Mouse (Mus musculus): ENCODE data around the gene Gm17651. TPM values are rescaled to one million over a fixed set of nuclear protein-coding genes. Genes with fewer than 3 reads are reported as not detected.

Gm17651 gene
- total RNA-seq (2021): not detected

DNA sequence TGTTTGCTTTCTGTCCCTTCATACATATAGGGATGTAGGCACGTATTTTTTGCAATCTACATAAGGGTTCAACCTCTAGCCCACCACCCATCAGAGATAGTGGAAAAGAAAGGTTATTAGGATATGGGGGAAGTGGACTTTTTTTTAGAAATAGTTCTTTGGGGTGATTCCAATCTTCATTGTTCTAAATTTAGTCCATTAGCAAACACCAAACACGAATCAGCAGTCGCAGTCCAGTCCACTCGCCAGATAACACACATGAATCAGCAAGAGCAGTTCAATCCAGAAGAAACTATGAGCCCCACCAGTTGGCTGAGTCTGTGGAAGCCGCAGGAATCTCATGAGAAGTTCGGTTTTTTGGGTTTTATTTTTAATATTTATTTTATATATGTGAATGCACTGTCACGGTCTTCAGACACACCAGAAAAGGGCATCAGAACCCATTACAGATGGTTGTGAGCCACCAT is at the start of gene Gm17651:
TSS of gene Gm17651 (minus strand) at position 51 of the 467 bp plus-strand sequence.
- intact Hi-C loops (cut with DNase I): no loop called here
- no peak for DNase-seq

DNA sequence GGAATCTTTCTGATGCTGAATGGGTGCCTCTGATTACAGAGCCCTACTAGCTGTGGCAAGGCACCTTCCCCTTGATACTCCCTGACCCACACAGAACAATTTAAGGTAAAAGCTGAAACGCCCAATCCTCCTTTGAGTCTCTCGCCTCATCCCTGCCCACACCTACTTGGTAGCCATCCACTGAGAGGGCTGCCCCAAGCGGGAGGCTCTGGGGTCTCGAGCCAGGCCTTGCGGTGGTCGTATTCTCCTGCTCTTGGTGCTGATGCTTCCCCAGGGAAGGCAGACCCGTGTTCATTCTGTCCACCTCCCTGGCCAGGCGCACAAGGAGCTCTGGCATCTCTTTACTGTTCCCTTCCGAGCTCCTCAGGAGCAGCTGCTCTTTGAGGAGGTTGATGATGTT is 44.6 kb upstream of the Gm17651 start:
- DNase-seq: no peak

DNA sequence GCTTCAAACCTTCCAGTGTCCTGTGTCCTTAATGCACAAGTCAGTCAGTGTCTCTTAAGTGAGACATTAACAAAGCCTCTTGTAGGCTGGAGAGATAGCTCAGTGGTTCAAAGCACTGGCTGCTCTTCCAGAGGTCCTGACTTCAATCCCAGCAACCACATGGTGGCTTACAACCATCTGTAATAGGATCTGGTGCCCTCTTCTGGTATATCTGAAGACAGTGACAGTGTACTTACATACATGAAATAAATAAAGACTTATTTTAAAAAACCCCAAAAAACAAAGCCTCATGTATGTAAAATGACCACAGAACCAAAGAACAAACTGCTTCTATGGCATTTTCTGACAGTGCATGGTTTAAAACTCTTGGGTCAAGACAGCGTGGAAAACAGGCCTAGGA is 41.4 kb upstream of the Gm17651 start:
- intact Hi-C loops (cut with DNase I): no loop called here
- DNase-seq: no peak

More for the DNA sequence above, 44.6 kb upstream of the Gm17651 start:
- intact Hi-C loops (cut with DNase I): no loop called here

DNA sequence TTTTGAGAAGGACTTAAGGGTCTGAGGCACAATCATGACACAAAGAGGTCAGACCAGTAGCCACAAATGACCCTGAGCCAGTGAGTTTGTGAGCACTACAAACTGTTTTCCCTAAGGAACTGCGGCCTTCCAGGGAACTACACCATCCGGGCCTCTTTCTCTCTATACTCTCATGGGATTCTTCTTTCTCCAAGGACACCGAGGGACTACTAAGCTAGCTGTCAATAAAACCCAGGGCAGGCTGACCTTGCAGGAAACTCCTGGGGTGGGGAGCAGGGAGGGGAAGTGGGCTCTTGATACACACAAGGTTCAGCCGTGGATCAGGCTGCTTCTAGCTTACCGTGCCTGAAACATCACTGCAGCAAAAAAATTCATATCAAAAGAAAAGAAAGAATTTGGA is 36.4 kb upstream of the Gm17651 start:
- no peak for DNase-seq
- intact Hi-C loops (cut with DNase I): no loop called here

DNA sequence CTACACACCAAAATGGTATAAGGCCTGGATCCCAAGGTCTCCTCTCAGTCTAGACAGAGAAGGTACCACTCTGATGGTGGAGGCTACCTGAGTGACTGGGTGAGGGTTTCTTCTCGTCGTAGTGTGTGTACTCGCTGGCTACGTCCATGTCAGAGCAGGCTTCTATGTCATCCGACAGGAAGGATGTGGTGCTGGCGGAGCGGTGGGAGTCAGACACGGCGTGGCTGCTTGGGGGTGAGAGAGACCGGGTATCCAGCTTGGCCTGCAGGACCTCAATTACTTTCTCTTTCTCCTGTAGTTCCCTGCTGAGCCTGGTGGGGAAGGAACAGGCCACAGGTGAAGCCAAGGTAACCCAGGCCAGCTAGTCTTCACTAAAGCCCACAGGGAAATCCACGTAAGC is 35.6 kb upstream of the Gm17651 start:
- no peak for DNase-seq
- intact Hi-C loops (cut with DNase I): no loop called here

DNA sequence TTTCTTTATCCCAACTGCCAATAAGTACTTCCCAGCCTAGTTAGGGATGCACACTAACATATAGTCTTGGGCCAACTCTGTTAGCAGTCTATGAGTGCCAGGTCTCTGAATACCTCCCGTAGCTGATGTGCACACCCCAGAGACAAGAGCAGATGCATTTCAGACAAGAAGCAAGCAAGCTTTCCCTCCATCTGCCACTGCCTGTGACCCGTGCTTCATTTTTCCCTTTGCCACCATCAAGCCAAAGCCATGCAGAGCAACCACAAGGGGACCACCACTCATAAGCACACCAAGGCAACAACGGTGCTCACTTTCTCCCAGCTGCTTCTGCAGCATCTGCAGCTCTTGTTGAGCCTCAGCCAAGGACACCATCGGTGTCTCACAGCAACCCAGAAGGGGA is 32.1 kb upstream of the Gm17651 start:
- no peak for DNase-seq
- intact Hi-C loops (cut with DNase I): no loop called here

DNA sequence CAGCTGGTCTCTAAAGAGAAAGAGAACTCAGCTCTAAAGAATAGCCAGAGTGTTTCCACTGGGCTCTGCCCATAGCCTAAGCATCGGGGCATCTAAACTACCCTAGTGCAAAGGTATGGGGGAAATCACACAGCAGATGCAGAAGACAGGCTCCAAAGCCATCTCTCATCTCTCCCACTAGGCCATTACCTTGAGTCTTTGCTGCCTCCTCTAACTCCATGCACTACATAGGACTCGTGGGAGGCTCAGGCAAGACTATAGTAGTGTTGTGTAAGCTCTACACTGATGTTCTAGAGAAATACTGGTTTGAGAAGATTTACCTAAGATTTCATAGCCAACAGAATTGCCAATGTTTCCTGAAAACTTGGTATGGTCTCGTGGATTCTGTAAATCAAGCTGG is 31.0 kb upstream of the Gm17651 start:
- no peak for DNase-seq
- intact Hi-C loops (cut with DNase I): no loop called here

DNA sequence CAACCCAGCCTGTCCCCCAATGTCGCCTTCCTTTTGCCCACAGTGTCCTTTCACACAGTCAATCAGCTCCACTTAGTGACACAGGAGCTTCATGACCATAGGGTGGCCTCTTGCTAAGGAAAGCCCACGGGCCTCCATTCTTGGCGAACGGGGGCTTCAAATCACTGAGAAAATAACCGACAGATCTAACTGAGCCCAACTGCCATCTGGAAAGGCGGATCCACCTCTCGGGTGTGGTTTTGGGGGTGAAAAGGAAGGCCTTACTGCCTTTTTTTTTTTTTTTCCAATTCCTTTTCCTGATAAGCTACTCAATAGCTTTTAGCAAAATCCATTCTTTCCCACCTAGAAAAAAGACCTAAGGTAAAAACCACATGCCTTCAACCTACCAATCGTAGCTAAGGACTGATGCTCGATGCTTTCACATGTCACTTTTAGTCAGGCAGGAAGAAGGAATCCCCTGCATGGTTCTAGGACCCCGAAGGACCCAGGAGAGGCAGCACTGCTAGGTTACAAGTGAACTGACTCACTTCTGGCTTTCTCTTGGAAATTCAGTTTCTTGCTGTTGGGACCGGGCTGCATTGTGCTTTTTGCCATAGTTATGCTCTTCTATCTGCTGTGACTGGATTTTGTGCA is 28.1 kb upstream of the Gm17651 start:
- no peak for DNase-seq
- intact Hi-C loops (cut with DNase I): no loop called here

DNA sequence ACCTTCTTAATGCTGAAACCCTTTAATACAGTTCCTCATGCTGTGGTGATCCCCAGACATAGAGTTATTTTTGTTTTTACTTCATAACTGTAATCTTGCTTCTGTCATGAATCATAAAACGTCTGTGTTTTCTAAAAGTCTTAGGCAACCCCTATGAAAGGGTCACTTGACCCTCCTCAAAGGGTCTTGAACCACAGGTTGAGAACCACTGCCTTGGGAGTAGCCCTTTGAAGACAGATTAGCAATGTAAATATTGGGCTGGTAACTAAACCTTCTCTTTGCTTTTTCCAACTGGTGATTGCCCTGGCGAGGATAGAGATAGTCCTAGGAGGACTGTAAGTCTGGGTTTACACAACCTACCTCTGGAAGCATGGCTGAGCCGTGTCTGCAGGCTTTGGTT is 26.7 kb upstream of the Gm17651 start:
- intact Hi-C loops (cut with DNase I): no loop called here
- no peak for DNase-seq

DNA sequence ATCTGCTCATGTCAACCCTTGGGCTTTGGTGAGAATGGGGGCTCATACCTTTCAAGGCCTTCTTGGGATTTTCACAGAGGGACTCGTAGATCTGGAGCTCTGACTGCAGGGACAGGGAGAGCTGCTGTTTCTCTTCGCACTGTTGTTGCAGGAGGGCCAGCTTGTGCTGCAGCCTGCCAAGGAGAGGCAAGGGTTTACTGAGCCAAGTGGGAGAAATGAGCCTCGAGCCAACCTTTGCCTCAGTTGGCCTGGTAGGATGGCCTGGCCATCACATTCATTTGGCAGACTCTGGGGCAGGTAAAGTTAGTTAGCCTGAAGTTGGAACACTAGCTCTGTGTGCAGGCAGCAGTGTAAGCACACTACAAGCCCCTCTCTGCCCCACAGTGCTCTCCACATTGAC is 24.6 kb upstream of the Gm17651 start:
- intact Hi-C loops (cut with DNase I): loop anchor here (10.0 kb wide), 1 partner anchor 56 kb away; no protein-coding TSS in a partner anchor
- no peak for DNase-seq

DNA sequence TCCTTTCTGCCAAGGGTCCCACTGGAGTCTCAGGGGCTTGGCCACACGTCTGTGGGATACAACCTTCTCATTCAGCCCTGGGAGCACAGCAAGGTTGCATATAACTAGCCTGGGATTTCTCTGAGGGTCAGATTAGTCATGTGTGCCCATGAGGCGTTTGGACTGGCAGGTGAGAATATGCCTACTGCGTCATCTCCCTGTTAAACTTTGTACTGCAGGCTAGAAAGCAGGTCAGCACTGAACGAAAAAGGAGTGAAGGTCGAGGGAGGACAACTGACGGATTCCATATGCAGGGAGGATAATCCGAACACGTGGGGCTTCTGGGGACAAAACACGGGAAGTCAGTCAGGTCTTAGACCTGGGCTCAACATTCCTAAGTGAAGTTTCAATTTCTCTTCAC is 22.8 kb upstream of the Gm17651 start:
- no peak for DNase-seq
- intact Hi-C loops (cut with DNase I): loop anchor here (10.0 kb wide), 1 partner anchor 58 kb away; no protein-coding TSS in a partner anchor

DNA sequence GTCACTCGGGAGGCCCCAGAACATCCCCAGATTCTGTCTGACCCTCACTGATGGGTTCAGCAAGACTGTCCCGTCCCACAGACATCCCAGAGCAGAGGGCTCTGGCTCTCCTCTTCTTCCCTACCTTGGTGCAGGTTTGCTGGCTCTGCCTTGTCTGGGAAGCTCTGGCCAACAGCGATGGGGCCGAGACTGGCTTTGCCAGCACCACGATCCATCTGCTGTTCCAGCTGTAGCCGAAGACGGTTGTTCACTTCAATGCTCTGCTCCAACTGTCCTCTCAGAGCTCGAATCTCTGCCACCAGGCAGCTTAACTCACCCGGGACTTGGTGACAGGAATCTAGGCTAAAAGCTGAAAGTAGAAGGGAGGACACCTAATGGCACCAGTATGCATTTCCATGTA is 22.4 kb upstream of the Gm17651 start:
- intact Hi-C loops (cut with DNase I): loop anchor here (10.0 kb wide), 1 partner anchor 58 kb away; no protein-coding TSS in a partner anchor
- no peak for DNase-seq

DNA sequence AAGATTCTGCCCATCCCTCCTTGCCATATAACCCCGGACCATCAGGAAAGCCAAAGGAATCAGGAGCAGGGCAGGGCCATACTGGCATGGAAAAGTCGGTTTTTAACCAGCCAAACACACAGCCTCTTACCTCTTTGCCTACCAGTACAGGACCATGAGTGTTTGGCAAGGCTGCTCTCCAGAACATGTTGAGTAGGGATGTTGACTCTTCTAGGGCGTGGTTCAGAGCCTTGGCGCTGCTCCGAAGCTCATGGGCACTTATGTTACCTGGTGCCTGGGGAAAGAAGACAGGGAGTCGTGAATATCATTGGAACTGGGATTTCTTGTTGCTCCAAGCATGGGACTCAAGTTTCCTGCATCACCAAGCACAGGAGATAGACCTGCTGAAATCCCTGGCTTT is 19.3 kb upstream of the Gm17651 start:
- intact Hi-C loops (cut with DNase I): loop anchor here (10.0 kb wide), 1 partner anchor 61 kb away; no protein-coding TSS in a partner anchor

DNA sequence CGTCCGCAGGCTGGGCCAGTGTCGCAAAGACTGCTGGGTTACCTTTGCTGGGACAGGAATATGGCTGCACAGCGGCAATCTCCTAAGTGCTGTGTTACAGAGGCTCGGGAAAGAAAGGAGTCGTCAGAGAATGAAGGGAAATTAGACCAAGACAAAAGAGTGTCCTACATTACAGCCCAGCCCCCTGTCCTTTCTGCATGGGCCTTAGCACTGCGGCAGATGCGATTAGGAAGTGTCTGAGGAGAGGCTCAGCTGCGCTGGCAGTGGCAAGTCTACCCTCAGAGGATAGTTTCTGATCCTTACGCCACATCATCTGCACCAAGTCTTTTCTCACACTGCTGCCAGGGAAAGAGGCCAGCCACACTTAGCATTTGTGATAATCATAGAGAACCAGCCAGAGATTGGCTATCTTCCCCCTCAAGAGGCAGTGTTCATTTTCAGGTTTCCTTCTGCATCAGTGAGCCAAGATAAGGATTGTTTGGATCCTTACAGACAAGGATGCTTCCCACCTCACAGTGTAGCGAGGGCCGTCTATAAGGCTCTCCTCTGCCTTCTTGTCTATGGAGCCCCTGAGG is 17.0 kb upstream of the Gm17651 start:
- no peak for DNase-seq
- intact Hi-C loops (cut with DNase I): loop anchor here (10.0 kb wide), 1 partner anchor 63 kb away; no protein-coding TSS in a partner anchor

More for the DNA sequence above, 19.3 kb upstream of the Gm17651 start:
- no peak for DNase-seq

DNA sequence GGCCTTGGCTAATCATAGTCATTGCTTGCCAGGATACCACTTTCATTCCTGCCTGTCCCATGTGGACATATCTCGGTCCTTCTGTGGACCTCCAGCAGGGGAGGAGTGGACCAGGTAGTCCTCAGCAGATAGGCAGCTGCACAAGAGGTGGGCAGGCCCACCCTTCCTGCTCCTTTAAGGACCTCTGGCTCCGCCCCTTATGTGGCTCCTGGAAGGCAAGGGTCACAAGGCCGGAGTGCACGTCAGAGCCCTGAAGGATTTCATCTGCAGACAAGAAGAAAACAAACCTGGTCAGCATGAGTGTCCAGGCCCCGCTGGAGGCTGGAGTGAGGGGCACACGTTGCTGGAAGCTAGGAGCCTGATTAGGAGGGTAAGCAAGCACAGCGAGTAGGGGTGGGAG is 16.1 kb upstream of the Gm17651 start:
- intact Hi-C loops (cut with DNase I): loop anchor here (10.0 kb wide), 1 partner anchor 64 kb away; no protein-coding TSS in a partner anchor
- DNase-seq: no peak

DNA sequence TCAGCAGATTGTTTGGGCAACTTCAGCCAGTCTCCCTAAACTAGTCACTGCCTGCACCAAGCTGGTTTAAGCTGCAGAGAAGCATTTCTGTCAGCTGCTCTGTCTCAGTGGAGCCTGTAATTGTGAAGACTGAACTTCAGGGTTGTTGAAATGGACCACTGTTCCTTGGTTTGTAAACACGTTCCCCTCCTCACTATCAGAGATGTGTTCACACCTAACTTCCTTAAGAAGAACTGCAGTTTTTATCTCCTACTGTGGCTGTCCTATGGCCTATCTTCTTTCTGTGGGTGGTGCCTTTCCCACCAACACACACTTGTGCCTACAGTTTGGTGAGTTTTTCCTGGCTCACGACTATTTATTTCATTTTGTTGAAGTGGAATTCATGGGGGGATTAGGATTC is 14.8 kb upstream of the Gm17651 start:
- intact Hi-C loops (cut with DNase I): loop anchor here (10.0 kb wide), 1 partner anchor 186 kb away; no protein-coding TSS in a partner anchor

DNA sequence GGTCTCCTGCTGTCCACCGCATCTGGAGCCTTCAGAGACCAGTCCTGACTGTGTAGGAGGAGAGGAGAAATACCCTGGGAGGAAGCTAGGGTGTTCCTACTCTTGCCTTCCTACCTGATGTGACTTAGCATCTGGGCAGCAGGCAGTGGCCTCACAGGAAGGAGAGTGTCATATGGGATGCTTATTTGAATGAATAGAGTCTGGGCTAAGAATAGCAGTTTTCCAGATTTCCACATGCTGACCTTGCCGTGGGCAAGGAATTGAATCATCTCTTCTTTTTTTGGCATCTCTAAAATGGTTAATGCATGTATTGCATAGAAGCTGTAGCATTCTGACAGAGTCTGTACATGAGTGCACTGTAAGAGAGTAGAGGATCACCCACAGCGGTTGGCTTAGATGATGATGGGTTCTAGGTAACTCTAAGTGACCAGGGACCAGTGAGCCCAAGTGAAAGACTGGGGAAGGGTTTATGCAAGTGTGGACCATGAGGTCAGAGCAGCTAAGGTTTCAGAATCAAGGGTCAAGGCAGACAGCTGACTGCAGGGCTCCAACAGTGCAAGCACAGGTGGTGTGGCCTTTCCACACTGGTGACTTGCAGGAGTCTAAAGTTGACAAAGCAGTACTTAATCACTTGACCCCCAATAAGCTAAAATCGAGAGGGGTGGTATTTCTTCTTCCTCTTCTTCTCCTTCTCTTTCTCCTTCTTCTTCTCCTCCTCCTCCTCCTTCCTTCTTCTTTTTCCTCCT is 12.1 kb upstream of the Gm17651 start:
- no peak for DNase-seq
- intact Hi-C loops (cut with DNase I): loop anchor here (10.0 kb wide), 1 partner anchor 188 kb away; no protein-coding TSS in a partner anchor

More for the DNA sequence above, 14.8 kb upstream of the Gm17651 start:
- no peak for DNase-seq

DNA sequence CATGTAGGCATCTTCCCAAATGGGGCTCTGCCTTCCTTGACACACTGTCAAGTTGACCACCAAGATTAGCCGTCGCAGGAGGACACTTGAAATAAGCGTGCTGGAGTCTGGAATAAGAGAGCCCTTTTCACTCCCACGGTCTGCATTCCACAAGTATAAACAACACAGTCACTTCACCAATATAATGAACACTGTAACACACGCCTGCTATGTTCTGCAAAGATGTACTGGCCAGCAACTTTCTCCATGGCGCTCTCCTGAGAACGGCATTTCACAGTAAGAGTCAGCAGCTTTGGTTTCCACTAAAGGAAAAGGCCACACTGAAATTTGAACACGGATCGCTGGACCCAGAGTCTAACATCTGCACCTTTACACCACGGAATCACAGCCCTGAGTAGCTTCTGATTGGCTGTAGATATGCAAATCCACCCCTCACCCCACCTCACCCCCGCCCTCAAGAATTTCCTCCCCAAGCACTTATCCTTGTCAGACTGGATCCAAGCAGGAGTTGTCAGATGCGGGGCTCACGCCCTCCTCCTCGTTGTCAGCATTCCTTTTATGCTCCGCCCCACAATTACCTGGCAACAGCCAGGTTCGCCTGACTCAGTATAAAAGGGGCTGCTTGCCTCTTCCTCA is 9.2 kb upstream of the Gm17651 start:
- intact Hi-C loops (cut with DNase I): loop anchor here (10.0 kb wide), 1 partner anchor 191 kb away; no protein-coding TSS in a partner anchor
- DNase-seq: no peak

DNA sequence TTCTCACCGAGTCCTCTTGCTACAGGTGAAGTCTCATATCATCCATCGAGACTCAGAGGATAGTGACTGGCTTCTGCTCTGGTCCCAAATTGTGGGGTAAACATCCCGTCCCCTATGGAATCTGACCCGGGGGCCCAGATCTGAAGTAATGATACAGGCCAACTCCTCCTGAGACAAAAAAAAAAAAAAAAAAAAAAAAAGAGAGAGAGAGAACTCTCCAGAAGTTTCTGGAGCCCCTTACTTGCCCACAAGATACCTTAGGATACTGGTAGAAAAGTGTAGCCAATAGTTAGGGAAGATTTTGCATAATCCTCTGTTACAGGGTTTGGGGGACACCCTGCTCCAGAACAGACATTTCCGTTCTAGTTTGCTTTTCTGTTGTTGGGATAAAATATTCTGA is 8.1 kb upstream of the Gm17651 start:
- intact Hi-C loops (cut with DNase I): loop anchor here (10.0 kb wide), 1 partner anchor 192 kb away; no protein-coding TSS in a partner anchor
- no peak for DNase-seq

DNA sequence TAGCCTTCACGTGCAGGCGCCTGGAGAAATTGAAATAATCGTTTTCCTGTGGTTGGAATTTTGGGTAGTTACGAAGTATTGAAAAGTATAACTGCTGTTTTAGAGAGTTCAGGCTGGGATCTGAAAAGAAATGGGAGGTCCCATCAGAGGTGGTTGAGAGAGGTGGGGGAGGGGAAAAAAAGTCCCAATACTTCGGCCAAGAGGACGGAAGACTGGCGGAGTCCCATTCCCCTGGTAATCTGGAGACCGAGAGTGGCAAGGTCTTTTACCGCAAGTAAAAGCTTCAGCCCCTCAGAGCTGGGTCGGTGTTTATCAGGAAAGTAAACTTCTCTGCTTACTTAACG is 7.6 kb upstream of the Gm17651 start:
- no peak for DNase-seq
- intact Hi-C loops (cut with DNase I): loop anchor here (10.0 kb wide), 1 partner anchor 193 kb away; no protein-coding TSS in a partner anchor

Data from left cerebral cortex, postnatal 4 days (tissue).